Mouse (Mus musculus) retina, embryonic 14.5 days (tissue): ENCODE results near the gene Ntsr2.

Experiments
- DNase-seq: peaks from one replicate; pipeline ENCODE4 v3.0.0-alpha.2; 2015; ENCODE audit warnings: low spot score

Ntsr2 gene

GRCm38 (mm10) chr12:16653332-16654093 lies at the start of gene Ntsr2:
Gene Ntsr2, plus strand, starts transcription at chr12:16653382.
- peak; percentile 74 for DNase-seq

- DNase-seq, result no peak
These were observed 47.6 kb upstream of the Ntsr2 start for GRCm38 (mm10) chr12:16605624-16606023.

DNA sequence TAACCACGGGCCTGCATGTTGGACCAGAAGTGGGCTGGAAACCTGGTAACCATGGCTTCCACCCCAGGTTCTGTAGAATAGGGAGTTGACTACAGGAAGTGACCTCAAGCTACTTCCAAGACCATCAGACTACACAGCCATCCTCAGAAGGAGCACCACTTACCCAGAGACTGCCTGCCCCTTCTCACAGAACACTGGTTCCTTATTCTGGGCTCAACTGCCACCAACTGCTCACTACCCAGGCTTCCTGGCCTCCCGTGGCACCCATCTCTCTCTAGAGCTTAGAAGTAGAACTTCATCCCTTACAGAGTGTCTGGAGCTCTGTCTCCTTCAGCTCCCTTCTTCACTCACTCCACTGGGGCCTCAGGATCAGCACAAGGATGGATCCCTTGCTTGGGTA lies 42.2 kb upstream of the Ntsr2 start, which contains the start of gene Lpin1:
Gene Lpin1 (minus strand): TSS at position 31 of the 400 bp plus-strand sequence.
- DNase-seq, result no peak

DNA sequence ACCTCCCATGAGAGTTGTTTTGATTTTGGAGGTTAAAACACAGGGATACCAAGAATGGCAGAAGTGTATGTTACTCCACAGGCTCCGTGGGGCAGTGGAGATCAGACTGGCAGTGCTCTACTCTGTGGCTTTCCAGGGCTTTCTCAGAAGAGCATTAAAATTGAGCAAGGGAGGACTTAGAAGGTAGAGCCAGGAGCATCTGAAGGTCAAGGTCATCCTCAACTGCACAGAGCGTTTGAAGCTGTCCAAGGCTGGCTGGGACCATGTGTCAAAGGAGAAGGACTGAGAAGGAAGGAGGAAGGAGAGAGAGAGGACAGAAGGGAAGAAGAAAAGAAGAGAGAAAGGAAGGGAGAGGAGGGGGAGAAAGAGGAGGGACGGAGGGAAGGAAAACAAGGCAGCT lies 38.6 kb upstream of the Ntsr2 start:
- no peak for DNase-seq

- no peak for DNase-seq
These were observed 37.4 kb upstream of the Ntsr2 start for GRCm38 (mm10) chr12:16615738-16616137.

GRCm38 (mm10) chr12:16618512-16619274 lies 34.5 kb upstream of the Ntsr2 start:
- peak; percentile 29 for DNase-seq

DNA sequence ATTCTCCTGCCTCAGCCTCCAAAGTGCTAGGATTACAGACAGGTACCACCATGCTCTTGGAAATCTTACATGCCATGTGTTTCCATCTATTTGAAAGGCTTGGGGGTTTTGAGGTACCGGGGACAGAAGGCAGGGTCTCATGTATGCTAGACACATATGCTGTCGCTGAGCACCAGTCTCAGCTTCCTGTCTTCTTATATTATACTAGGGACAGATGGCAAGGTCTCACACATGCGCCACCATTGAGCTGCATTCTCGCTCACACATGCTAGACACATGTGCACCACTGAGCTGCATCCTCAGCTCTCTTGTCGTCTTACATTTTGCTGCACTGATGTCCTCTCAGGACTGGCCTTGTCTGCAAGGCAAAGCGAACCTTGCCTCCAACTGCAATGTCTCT lies 33.7 kb upstream of the Ntsr2 start:
- DNase-seq, result no peak

DNA sequence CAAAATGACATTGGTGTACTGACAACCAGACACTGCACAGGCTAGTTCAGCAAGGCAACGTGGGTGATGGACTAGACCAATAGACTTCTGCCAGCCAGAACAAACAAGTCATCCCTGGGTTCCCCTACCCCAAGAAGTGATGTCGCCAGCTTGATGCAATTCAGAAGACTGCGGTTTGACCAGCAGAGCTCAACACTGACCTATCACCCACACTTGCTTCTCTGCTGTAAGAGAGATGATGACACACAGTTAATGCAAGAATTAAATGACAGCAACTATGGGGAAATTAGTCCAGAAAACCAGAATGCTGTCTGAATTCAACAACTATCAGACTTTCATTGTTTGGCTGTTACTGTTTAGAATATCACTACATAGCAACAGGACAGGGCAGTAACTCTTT lies 33.0 kb upstream of the Ntsr2 start:
- DNase-seq, result no peak

DNA sequence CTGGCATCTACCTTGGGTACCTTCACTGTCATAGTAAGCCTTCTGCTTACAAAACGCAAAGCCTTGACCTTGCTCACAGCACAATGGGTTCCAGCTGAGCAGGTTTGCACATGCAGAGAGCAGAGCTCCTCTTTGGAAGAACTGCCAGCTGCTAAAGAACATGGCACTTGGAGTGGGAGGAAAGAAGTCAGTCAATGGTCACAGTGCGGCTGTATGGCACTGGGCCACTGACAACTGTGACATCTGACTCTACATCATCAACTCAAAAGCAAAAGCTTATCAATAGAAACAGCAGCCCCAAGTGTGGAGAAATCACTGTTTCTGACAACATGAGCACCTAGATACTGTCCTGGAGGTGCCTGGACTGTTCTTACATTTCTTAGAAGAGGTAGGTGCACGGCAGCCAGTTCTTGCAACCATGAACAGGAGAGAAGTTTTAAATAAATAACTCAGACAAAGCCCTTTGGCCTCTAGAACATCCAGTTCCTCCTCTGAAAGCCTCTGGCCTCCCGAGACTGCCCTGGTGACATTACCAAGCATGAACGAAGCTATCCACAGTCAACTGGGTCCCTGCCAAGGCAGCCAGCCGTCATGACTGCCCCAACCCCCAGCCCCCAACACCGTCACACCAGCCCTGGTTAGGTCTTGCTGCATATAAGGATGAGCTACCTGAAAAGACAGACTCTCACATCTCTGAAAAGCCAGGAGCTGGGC lies 22.9 kb upstream of the Ntsr2 start:
- no peak for DNase-seq

DNA sequence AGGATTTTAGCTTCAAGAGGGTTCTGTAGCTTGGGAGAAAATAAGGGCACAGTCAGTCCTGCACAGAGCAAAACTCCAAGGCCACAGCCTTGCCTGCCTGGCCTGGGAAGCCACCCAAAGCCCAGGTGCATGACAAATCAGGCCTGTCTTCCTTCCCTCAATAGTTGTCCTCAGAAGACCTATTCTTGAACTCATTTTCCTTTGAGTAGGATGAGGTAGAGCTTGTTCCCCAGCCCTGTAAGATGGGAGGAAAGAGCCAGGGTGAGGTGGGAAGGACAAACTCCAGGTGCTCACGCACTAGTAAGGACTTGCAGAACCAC lies 22.4 kb upstream of the Ntsr2 start:
- no peak for DNase-seq

GRCm38 (mm10) chr12:16631423-16631822 lies 21.8 kb upstream of the Ntsr2 start:
- DNase-seq, result no peak

GRCm38 (mm10) chr12:16633235-16633634 lies 19.9 kb upstream of the Ntsr2 start:
- no peak for DNase-seq

DNA sequence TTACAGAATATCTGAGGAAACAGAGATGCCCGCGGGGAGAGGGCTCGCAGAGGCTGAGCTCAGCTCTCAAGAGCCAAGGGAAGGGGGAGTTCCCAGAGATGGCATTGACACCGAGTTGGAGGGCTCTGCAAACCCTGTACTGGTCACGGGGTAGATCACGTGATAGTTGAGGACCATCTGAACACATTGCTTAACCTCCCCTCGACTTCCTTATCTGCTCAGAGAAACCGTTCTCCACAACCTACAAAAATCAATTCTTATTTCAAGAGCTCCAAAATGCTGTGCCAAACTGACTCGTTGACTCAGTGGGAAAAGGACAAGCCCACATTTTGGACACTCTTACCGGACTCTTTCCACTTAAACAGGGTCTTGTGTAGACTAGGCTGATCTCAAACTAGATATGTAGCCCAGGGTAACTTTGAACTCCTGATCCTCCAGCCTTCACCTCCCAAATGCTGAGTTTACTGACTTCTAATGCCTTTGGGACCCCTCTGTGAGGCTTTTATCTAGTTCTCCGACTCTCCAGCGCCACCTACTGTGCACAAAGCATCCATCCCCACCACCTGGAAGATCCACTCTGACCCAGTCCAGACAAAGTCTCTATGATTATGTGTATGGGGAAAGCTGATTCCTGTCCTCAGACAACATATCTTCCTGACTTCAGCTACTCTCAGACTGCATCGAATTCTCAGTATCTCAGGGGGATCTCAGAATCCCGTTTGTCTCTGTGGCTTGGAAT lies 18.9 kb upstream of the Ntsr2 start:
- DNase-seq, result peak; percentile 82

- DNase-seq, result no peak
These were observed 17.4 kb upstream of the Ntsr2 start for GRCm38 (mm10) chr12:16635816-16636215.

- peak; percentile 70 for DNase-seq
These were observed 14.0 kb upstream of the Ntsr2 start for GRCm38 (mm10) chr12:16639078-16639771.

DNA sequence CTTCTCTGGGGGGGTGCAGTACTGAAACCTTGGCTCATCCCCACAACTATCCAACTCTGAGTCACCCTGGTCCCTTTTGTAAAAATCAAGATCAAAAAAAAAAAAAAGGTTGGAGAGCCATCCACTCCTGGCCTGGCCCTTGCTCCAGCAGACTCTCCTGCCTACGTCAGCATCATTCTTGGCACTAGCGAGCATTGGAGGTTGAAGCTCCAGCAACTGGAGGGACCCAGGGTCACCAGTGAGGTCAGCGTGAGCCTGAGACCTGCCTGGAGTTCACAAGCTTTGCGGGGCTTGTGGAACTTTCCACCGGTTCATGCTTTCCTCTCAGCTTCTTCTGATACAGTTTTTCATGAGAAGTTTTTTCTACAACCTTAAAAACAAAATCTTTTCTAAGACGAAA lies 13.1 kb upstream of the Ntsr2 start:
- DNase-seq, result no peak

GRCm38 (mm10) chr12:16642000-16642399 lies 11.2 kb upstream of the Ntsr2 start:
- peak; percentile 25 for DNase-seq

DNA sequence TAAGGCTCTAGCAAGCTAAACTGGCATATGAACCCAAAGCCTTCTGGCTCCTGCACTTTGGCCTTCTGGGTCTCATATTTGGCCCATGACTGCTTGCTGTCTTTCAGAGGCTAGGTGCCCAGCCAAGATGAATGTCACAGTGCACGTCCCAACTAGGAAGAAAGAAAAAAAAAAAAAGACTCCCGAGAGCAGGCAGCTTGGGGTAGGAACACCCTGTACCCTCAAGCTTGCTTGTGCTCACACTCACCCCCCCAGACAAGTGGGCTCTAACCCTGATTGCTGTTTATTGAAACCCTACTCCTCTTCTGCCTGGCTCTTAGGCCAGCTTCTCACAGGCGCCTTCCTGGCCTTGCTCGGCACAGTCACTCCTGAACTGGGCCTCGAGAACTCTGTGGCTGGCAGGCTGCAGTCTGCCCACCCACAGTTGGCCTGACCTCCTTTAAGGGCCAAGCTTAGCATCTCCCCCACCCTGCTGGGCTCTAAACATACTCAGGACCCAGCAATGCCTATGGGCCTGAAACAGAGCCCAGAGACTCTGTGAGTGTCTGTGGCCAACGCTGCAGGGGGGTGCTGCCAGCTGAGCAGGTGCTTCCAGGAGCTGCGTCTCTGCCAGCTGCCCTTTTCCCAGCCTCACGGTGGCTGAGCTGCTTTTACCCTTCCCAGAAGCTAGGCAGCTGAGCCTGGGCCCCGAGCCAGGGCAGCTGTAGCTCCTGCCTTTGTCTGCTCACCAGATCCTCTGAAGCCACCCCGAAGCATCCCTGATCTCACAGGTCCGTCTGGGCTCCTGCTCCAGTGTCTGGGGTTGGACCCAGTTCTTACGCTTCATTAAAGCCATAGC lies 9.5 kb upstream of the Ntsr2 start:
- peak; percentile 63 for DNase-seq

GRCm38 (mm10) chr12:16644698-16645097 lies 8.5 kb upstream of the Ntsr2 start:
- peak; percentile 50 for DNase-seq

- DNase-seq, result no peak
These were observed 6.3 kb upstream of the Ntsr2 start for GRCm38 (mm10) chr12:16646780-16647409.
